Mouse (Mus musculus): ENCODE data around the gene Naa10. TPM values are rescaled to one million over a fixed set of nuclear protein-coding genes. Genes with fewer than 3 reads are reported as not detected.

The Naa10 gene
- polyA plus RNA-seq, 1 experiment from 2014 or later: 87.2 TPM

- H3K9ac ChIP-seq: 0 out of 2 replicates have a peak overlapping the region, but pooled peaks have one; percentile 4
Measured at GRCm38 (mm10) chrX:73880194-73881035, 41.3 kb downstream of the Naa10 start.

GRCm38 (mm10) chrX:73877014-73877413 lies 44.7 kb downstream of the Naa10 start:
- no peak overlapping the region for H3K4me2 ChIP-seq
- H3K4me1 ChIP-seq (replicated peaks): no peaks in the 10 kb centered on the region; the same call in 1 of the 2 replicates
- 68% methylated on average over 1 of the region's 1 CpGs for WGBS
- no peak for ATAC-seq (ENCODE audit: insufficient number of reproducible peaks, low FRiP score)
- no peak overlapping the region for H3K4me3 ChIP-seq
- H3K27ac ChIP-seq (ENCODE audit: poor library complexity, severe bottlenecking): no peak overlapping the region
- H3K27me3 ChIP-seq (replicated peaks): peaks cover 39% of the 10 kb centered on the region
- H3K36me3 ChIP-seq: no peaks in the 10 kb centered on the region
- no peak overlapping the region for H3K9ac ChIP-seq
- H3K9me3 ChIP-seq (replicated peaks): no peaks in the 10 kb centered on the region

More at GRCm38 (mm10) chrX:73880194-73881035, 41.3 kb downstream of the Naa10 start:
- WGBS: 19% methylated on average over 42 of the region's 48 CpGs
- H3K27ac ChIP-seq (ENCODE audit: poor library complexity, severe bottlenecking): no peak overlapping the region
- H3K27me3 ChIP-seq (replicated peaks): peaks cover 48% of the 10 kb centered on the region
- no peak for ATAC-seq (ENCODE audit: insufficient number of reproducible peaks, low FRiP score)
- no peaks in the 10 kb centered on the region; the same call in 1 of the 2 replicates for H3K4me1 ChIP-seq (replicated peaks)
- H3K9me3 ChIP-seq (replicated peaks): no peaks in the 10 kb centered on the region
- H3K4me3 ChIP-seq: peak overlapping the region; percentile 50
- H3K36me3 ChIP-seq: no peaks in the 10 kb centered on the region
- H3K4me2 ChIP-seq: peak overlapping the region; percentile 70

- H3K4me2 ChIP-seq: no peak overlapping the region
- no peaks in the 10 kb centered on the region for H3K36me3 ChIP-seq
- no peaks in the 10 kb centered on the region for H3K9me3 ChIP-seq (replicated peaks)
- peaks cover 28% of the 10 kb centered on the region for H3K27me3 ChIP-seq (replicated peaks)
- no peak overlapping the region for H3K9ac ChIP-seq
- no peaks in the 10 kb centered on the region; the same call in 1 of the 2 replicates for H3K4me1 ChIP-seq (replicated peaks)
- no peak overlapping the region for H3K4me3 ChIP-seq
- H3K27ac ChIP-seq (ENCODE audit: poor library complexity, severe bottlenecking): no peak overlapping the region
- WGBS: 48% methylated on average over 2 of the region's 2 CpGs
- no peak for ATAC-seq (ENCODE audit: insufficient number of reproducible peaks, low FRiP score)
Measured at GRCm38 (mm10) chrX:73875881-73876280, 45.9 kb downstream of the Naa10 start.

GRCm38 (mm10) chrX:73871956-73872355 lies 49.8 kb downstream of the Naa10 start:
- WGBS: 35% methylated on average over 1 of the region's 1 CpGs
- H3K9ac ChIP-seq: no peak overlapping the region
- no peak for ATAC-seq (ENCODE audit: insufficient number of reproducible peaks, low FRiP score)
- H3K9me3 ChIP-seq (replicated peaks): no peaks in the 10 kb centered on the region
- no peak overlapping the region for H3K4me3 ChIP-seq
- no peaks in the 10 kb centered on the region for H3K36me3 ChIP-seq
- no peak overlapping the region for H3K4me2 ChIP-seq
- H3K4me1 ChIP-seq (replicated peaks): no peaks in the 10 kb centered on the region
- no peak overlapping the region for H3K27ac ChIP-seq (ENCODE audit: poor library complexity, severe bottlenecking)
- H3K27me3 ChIP-seq (replicated peaks): no peaks in the 10 kb centered on the region; the same call in 1 of the 2 replicates

GRCm38 (mm10) chrX:73871474-73871873 lies 50.3 kb downstream of the Naa10 start:
- H3K9ac ChIP-seq: no peak overlapping the region
- no peak overlapping the region for H3K4me2 ChIP-seq
- no peaks in the 10 kb centered on the region for H3K4me1 ChIP-seq (replicated peaks)
- no peaks in the 10 kb centered on the region; the same call in 1 of the 2 replicates for H3K27me3 ChIP-seq (replicated peaks)
- no peak overlapping the region for H3K4me3 ChIP-seq
- no peaks in the 10 kb centered on the region for H3K36me3 ChIP-seq
- no peaks in the 10 kb centered on the region for H3K9me3 ChIP-seq (replicated peaks)
- no peak for ATAC-seq (ENCODE audit: insufficient number of reproducible peaks, low FRiP score)
- no peak overlapping the region for H3K27ac ChIP-seq (ENCODE audit: poor library complexity, severe bottlenecking)

- Histone ChIP-seq H3K36me3 (no peaks in the 10 kb centered on the region), H3K4me3 (no peak overlapping the region), H3K27ac (ENCODE audit: poor library complexity, severe bottlenecking) (no peak overlapping the region), H3K9me3 (replicated peaks) (no peaks in the 10 kb centered on the region), H3K27me3 (replicated peaks) (no peaks in the 10 kb centered on the region), H3K4me1 (replicated peaks) (no peaks in the 10 kb centered on the region), H3K9ac (no peak overlapping the region), H3K4me2 (no peak overlapping the region)
- no peak for ATAC-seq (ENCODE audit: insufficient number of reproducible peaks, low FRiP score)
- WGBS: 15% methylated on average over 5 of the region's 5 CpGs
Measured at GRCm38 (mm10) chrX:73869334-73869733, 52.4 kb downstream of the Naa10 start.

- H3K4me2 ChIP-seq: no peak overlapping the region
- H3K9me3 ChIP-seq (replicated peaks): no peaks in the 10 kb centered on the region
- no peak for ATAC-seq (ENCODE audit: insufficient number of reproducible peaks, low FRiP score)
- no peaks in the 10 kb centered on the region for H3K27me3 ChIP-seq (replicated peaks)
- no peak overlapping the region for H3K9ac ChIP-seq
- no peak overlapping the region for H3K4me3 ChIP-seq
- H3K36me3 ChIP-seq: no peaks in the 10 kb centered on the region
- H3K4me1 ChIP-seq (replicated peaks): no peaks in the 10 kb centered on the region
- WGBS: 65% methylated on average over 1 of the region's 1 CpGs
- no peak overlapping the region for H3K27ac ChIP-seq (ENCODE audit: poor library complexity, severe bottlenecking)
Measured at GRCm38 (mm10) chrX:73867852-73868251, 53.9 kb downstream of the Naa10 start.

- WGBS: 32% methylated on average over 3 of the region's 3 CpGs
- no peak for ATAC-seq (ENCODE audit: insufficient number of reproducible peaks, low FRiP score)
Measured at GRCm38 (mm10) chrX:73867256-73867655, 54.5 kb downstream of the Naa10 start.

More at GRCm38 (mm10) chrX:73867256-73867655, 54.5 kb downstream of the Naa10 start:
- Histone ChIP-seq H3K4me3 (no peak overlapping the region), H3K9ac (no peak overlapping the region), H3K27ac (ENCODE audit: poor library complexity, severe bottlenecking) (no peak overlapping the region), H3K36me3 (no peaks in the 10 kb centered on the region), H3K9me3 (replicated peaks) (no peaks in the 10 kb centered on the region), H3K4me2 (no peak overlapping the region), H3K27me3 (replicated peaks) (no peaks in the 10 kb centered on the region; the same call in 1 of the 2 replicates), H3K4me1 (replicated peaks) (no peaks in the 10 kb centered on the region)

Other genes starting within 250 kb of the Naa10 start
- gene Slc6a8, start 248.8 kb downstream of the Naa10 start, polyA plus RNA-seq (2016; fragmentation: Nextera tagmentation; extraction: Ambion mirVana): 8.8 and 9.8 TPM in 2 replicates
- gene Bcap31, start 205.8 kb downstream of the Naa10 start, polyA plus RNA-seq (2016; fragmentation: Nextera tagmentation; extraction: Ambion mirVana): 154 and 176 TPM in 2 replicates
- gene Abcd1, start 205.3 kb downstream of the Naa10 start, polyA plus RNA-seq (2016; fragmentation: Nextera tagmentation; extraction: Ambion mirVana): 12.2 and 12.6 TPM in 2 replicates
- gene Plxnb3, start 164.9 kb downstream of the Naa10 start, polyA plus RNA-seq (2016; fragmentation: Nextera tagmentation; extraction: Ambion mirVana): 0.43 and 0.62 TPM in 2 replicates
- gene Srpk3, start 147.5 kb downstream of the Naa10 start, polyA plus RNA-seq (2016; fragmentation: Nextera tagmentation; extraction: Ambion mirVana): 72.5 and 75.2 TPM in 2 replicates
- gene Idh3g, start 135.0 kb downstream of the Naa10 start, polyA plus RNA-seq (2016; fragmentation: Nextera tagmentation; extraction: Ambion mirVana): 270 and 279 TPM in 2 replicates
- 144 and 145 TPM in 2 replicates for gene Ssr4, start 134.9 kb downstream of the Naa10 start, polyA plus RNA-seq (2016; fragmentation: Nextera tagmentation; extraction: Ambion mirVana)
- gene Pdzd4, start 97.0 kb downstream of the Naa10 start, polyA plus RNA-seq (2016; fragmentation: Nextera tagmentation; extraction: Ambion mirVana): 0.42 and 0.54 TPM in 2 replicates
- not detected in 2 replicates for gene Avpr2, start 29.8 kb downstream of the Naa10 start, polyA plus RNA-seq (2016; fragmentation: Nextera tagmentation; extraction: Ambion mirVana)
- 0.58 and 0.73 TPM in 2 replicates for gene L1cam, start 25.8 kb downstream of the Naa10 start, polyA plus RNA-seq (2016; fragmentation: Nextera tagmentation; extraction: Ambion mirVana)
- 1.4 and 1.9 TPM in 2 replicates for gene Arhgap4, start 74 bp downstream of the Naa10 start, polyA plus RNA-seq (2016; fragmentation: Nextera tagmentation; extraction: Ambion mirVana)
- 50.2 and 50.8 TPM in 2 replicates for gene Renbp, start 8.9 kb upstream of the Naa10 start, polyA plus RNA-seq (2016; fragmentation: Nextera tagmentation; extraction: Ambion mirVana)
- gene Hcfc1, start 44.4 kb upstream of the Naa10 start, polyA plus RNA-seq (2016; fragmentation: Nextera tagmentation; extraction: Ambion mirVana): 41.3 and 47.3 TPM in 2 replicates
- 55.6 and 58.4 TPM in 2 replicates for gene Irak1, start 102.0 kb upstream of the Naa10 start, polyA plus RNA-seq (2016; fragmentation: Nextera tagmentation; extraction: Ambion mirVana)
- gene Opn1mw, start 205.5 kb upstream of the Naa10 start, polyA plus RNA-seq (2016; fragmentation: Nextera tagmentation; extraction: Ambion mirVana): not detected in 2 replicates
- gene Mecp2, start 213.4 kb upstream of the Naa10 start, polyA plus RNA-seq (2016; fragmentation: Nextera tagmentation; extraction: Ambion mirVana): 12.0 and 14.0 TPM in 2 replicates
- gene Tex28, start 245.9 kb upstream of the Naa10 start, polyA plus RNA-seq (2016; fragmentation: Nextera tagmentation; extraction: Ambion mirVana): not detected in 2 replicates